Mouse (Mus musculus): ENCODE results near the gene Grpel1.

The Grpel1 gene

GRCm38 (mm10) chr5:36462810-36463209, 2.0 kb upstream of the Grpel1 start:
- peak; percentile 71 to 86 for DNase-seq

- DNase-seq: no peak
These were observed 1.4 kb upstream of the Grpel1 start for GRCm38 (mm10) chr5:36463391-36463790.

- DNase-seq: no peak
These were observed 1.1 kb downstream of the Grpel1 start for GRCm38 (mm10) chr5:36465889-36466288.

GRCm38 (mm10) chr5:36471206-36471605, 6.4 kb downstream of the Grpel1 start:
- peak; percentile 67 to 77 for DNase-seq

- no peak for DNase-seq
These were observed 8.3 kb downstream of the Grpel1 start for GRCm38 (mm10) chr5:36472876-36473655.

GRCm38 (mm10) chr5:36474283-36474682, 9.5 kb downstream of the Grpel1 start:
- DNase-seq: peak; percentile 50 to 80

GRCm38 (mm10) chr5:36477486-36477885, 12.7 kb downstream of the Grpel1 start:
- no peak for DNase-seq

GRCm38 (mm10) chr5:36478540-36479420, 14.0 kb downstream of the Grpel1 start:
- no peak for DNase-seq

GRCm38 (mm10) chr5:36479735-36480134, 14.9 kb downstream of the Grpel1 start:
- no peak for DNase-seq

GRCm38 (mm10) chr5:36480398-36480797, 15.6 kb downstream of the Grpel1 start:
- no peak for DNase-seq

GRCm38 (mm10) chr5:36481114-36481513, 16.3 kb downstream of the Grpel1 start:
- no peak for DNase-seq

- peak in 1 of 2 experiments; percentile 43 for DNase-seq
These were observed 18.7 kb downstream of the Grpel1 start for GRCm38 (mm10) chr5:36483203-36484101.

GRCm38 (mm10) chr5:36484171-36484990, 19.6 kb downstream of the Grpel1 start, which contains the start of the genes Tada2b and Ccdc96:
TSS of gene Tada2b (minus strand) at chr5:36484285.
TSS of gene Ccdc96 (plus strand) at chr5:36484588.
- peak; percentile 98 to 99 for DNase-seq

- DNase-seq: no peak
These were observed 20.5 kb downstream of the Grpel1 start for GRCm38 (mm10) chr5:36485306-36485705.

- DNase-seq: peak; percentile 34 to 61
These were observed 24.4 kb downstream of the Grpel1 start for GRCm38 (mm10) chr5:36489225-36489624.

- DNase-seq: no peak
These were observed 29.1 kb downstream of the Grpel1 start for GRCm38 (mm10) chr5:36493919-36494318.

GRCm38 (mm10) chr5:36494709-36495108, 29.9 kb downstream of the Grpel1 start:
- DNase-seq: no peak

- DNase-seq: no peak
These were observed 40.4 kb downstream of the Grpel1 start for GRCm38 (mm10) chr5:36505235-36505634.

- no peak for DNase-seq
These were observed 40.8 kb downstream of the Grpel1 start for GRCm38 (mm10) chr5:36505643-36506042.

- peak in 1 of 2 experiments; percentile 53 for DNase-seq
These were observed 43.6 kb downstream of the Grpel1 start for GRCm38 (mm10) chr5:36508351-36508750.

- no peak for DNase-seq
These were observed 46.2 kb downstream of the Grpel1 start for GRCm38 (mm10) chr5:36510956-36511355.

GRCm38 (mm10) chr5:36515126-36515525, 50.3 kb downstream of the Grpel1 start:
- no peak for DNase-seq
